Mouse (Mus musculus) ES-Bruce4 (cell line): Measurements from ENCODE around the gene Blvrb. TPM values are rescaled to one million over a fixed set of nuclear protein-coding genes. Genes with fewer than 3 reads are reported as not detected.

Experiments used
- H3K27ac ChIP-seq: 2 replicates; pipeline ENCODE4 v1.5.1; 2012; ENCODE audit warnings: low read length, inconsistent platforms; ENCODE audit not compliant: insufficient read depth
- H3K27me3 ChIP-seq: 2 replicates; pipeline ENCODE4 v1.6.1; 2012; ENCODE audit warnings: mild to moderate bottlenecking, low read length, inconsistent platforms; ENCODE audit not compliant: control insufficient read depth, poor library complexity, insufficient read depth, severe bottlenecking
- H3K36me3 ChIP-seq: 2 replicates; pipeline ENCODE4 v1.6.1; 2012; ENCODE audit warnings: inconsistent platforms, mild to moderate bottlenecking, low read length, moderate library complexity; ENCODE audit not compliant: control insufficient read depth, poor library complexity, insufficient read depth, severe bottlenecking
- H3K4me1 ChIP-seq: one replicate; pipeline ENCODE4 v1.8.1; 2011; ENCODE audit warnings: low read length; ENCODE audit not compliant: control insufficient read depth, insufficient read depth
- H3K4me3 ChIP-seq: 2 replicates; pipeline ENCODE4 v1.5.1; 2011; ENCODE audit warnings: low read depth, mild to moderate bottlenecking, low read length
- H3K9ac ChIP-seq: 2 replicates; pipeline ENCODE4 v1.6.1; 2012; ENCODE audit warnings: low read depth, mild to moderate bottlenecking, inconsistent platforms; ENCODE audit not compliant: poor library complexity, severe bottlenecking
- H3K9me3 ChIP-seq: replicated peaks from 2 replicates; pipeline ENCODE4 v1.6.1; 2012; ENCODE audit warnings: mild to moderate bottlenecking, low read length, inconsistent platforms; ENCODE audit not compliant: control insufficient read depth, poor library complexity, insufficient read depth, severe bottlenecking
- CTCF ChIP-seq: IDR thresholded peaks from one replicate; pipeline ENCODE4 v1.8.1; 2011; ENCODE audit warnings: low read depth, low read length
- EP300 ChIP-seq: IDR thresholded peaks from 2 replicates; pipeline ENCODE4 v1.6.1; 2011; ENCODE audit warnings: low read depth, low read length; ENCODE audit not compliant: insufficient read depth
- POLR2A ChIP-seq: IDR thresholded peaks from one replicate; pipeline ENCODE4 v1.8.1; 2011; ENCODE audit warnings: low read length; ENCODE audit not compliant: insufficient read depth
- polyA plus RNA-seq: library from polyadenylated mRNA; stranded (reverse); fragments of >200 nt; gene quantifications from 2 replicates; pipeline ENCODE4 v1.2.4, GENCODE M21; 2011; ENCODE audit warnings: low read depth; ENCODE audit not compliant: missing spikeins, insufficient read depth, insufficient read length

Blvrb gene
- polyA plus RNA-seq, result 44.1 and 44.3 TPM in 2 replicates

DNA sequence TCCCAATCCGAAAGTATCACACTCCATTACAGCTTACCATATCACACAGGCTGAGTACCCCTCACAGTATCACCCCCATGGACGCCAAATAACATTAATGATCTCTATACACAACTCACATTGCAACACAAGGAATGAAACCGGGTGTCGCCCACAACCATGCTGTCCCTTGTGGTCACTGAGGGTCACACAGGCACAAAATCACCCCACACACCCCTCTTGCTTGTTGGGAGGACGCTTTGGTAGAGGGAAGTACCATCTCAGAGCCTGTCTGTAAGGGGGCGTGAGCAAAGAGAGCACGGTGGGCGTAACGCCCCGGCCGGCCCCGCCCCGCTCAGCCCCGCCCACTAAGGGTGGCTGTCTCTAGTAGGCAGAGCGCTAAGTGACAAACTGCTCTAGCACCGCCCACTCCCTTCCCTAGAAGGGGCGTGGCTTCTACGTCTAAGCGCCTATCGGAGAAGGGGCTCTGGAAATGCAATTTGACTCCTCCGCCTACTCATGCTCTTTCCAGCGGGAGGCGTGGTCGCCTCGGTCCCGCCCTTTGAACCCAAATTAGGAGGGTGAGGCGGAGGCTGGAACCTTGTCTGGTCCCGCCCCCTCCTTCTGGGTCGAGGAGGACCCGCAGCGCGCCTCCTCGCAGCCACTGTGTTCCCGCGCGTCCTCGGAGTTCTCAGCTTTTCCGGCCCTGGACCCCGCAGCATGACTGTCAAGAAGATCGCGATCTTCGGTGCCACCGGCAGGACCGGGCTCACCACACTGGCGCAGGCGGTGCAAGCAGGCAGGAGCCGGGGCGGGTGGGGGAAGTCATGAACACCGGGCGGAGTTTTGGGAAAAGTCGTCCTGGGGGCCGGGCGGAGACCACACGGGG, at the start of gene Blvrb, which contains the start of gene Sptbn4:
Gene Blvrb (plus strand): TSS at position 560 of the 868 bp plus-strand sequence.
Gene Sptbn4 (minus strand): TSS at position 268 of the 868 bp plus-strand sequence.
- Histone ChIP-seq H3K27ac (0 out of 2 replicates have a peak within 1 kb of the TSS, but pooled peaks have one; percentile 53), H3K9ac (peak within 1 kb of the TSS; percentile 73), H3K4me3 (peak within 1 kb of the TSS; percentile 72), H3K27me3 (no peaks in the 10 kb centered on the region; the same call in 1 of the 2 replicates), H3K4me1 (no peaks in the 10 kb centered on the region), H3K9me3 (no peaks in the 10 kb centered on the region), H3K36me3 (no peaks in the 10 kb centered on the region)
- TF ChIP-seq CTCF (no peak), POLR2A (peak; percentile 66)

GRCm38 (mm10) chr7:27400545-27400944, 47.2 kb upstream of the Blvrb start:
- H3K27me3 ChIP-seq, result no peaks in the 10 kb centered on the region
- H3K9ac ChIP-seq, result no peak overlapping the region
- no peaks in the 10 kb centered on the region for H3K4me1 ChIP-seq
- no peak overlapping the region for H3K27ac ChIP-seq
- H3K9me3 ChIP-seq, result no peaks in the 10 kb centered on the region
- no peak overlapping the region for H3K4me3 ChIP-seq
- H3K36me3 ChIP-seq, result no peaks in the 10 kb centered on the region
- TF ChIP-seq CTCF (no peak), POLR2A (no peak), EP300 (no peak)

DNA sequence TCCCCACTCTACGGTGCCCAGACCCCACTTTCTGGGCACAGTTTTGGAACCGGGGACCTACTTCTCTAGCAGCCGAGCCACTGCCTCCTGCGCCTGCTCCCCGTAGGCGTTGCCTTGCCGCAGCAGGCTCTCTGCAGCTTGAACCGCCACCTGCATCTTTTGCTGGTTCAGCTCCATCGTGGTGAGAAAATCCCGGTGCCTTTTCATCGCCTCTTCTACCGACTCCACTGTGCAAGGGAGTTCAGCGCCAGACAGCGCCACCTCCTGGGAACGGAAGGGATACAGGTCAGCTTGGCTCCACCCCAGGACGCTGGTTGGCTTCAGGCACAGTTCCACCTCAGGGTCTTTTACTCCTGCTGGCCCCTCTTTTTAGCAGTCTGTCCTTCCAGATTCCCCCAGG, 45.1 kb upstream of the Blvrb start:
- TF ChIP-seq EP300 (peak; percentile 62; the same call in 1 of the 2 replicates), CTCF (peak; percentile 95), POLR2A (no peak)
- Histone ChIP-seq H3K36me3 (no peaks in the 10 kb centered on the region), H3K4me3 (peak overlapping the region; percentile 41), H3K9me3 (no peaks in the 10 kb centered on the region), H3K9ac (peak overlapping the region; percentile 3; the same call in 1 of the 2 replicates), H3K27ac (no peak overlapping the region), H3K27me3 (no peaks in the 10 kb centered on the region), H3K4me1 (no peaks in the 10 kb centered on the region)

- Histone ChIP-seq H3K27ac (no peak overlapping the region), H3K9ac (peak overlapping the region; percentile 68), H3K36me3 (no peaks in the 10 kb centered on the region), H3K4me3 (peak overlapping the region; percentile 57), H3K4me1 (no peaks in the 10 kb centered on the region), H3K27me3 (no peaks in the 10 kb centered on the region), H3K9me3 (no peaks in the 10 kb centered on the region)
- TF ChIP-seq CTCF, result no peak
- no peak for TF ChIP-seq EP300
These were observed 43.4 kb upstream of the Blvrb start for GRCm38 (mm10) chr7:27404203-27404942.

GRCm38 (mm10) chr7:27406481-27406880, 41.3 kb upstream of the Blvrb start:
- no peaks in the 10 kb centered on the region for H3K36me3 ChIP-seq
- H3K9ac ChIP-seq, result no peak overlapping the region
- TF ChIP-seq POLR2A (no peak), CTCF (no peak), EP300 (no peak)
- H3K9me3 ChIP-seq, result no peaks in the 10 kb centered on the region
- no peak overlapping the region for H3K27ac ChIP-seq
- H3K4me1 ChIP-seq, result no peaks in the 10 kb centered on the region
- H3K27me3 ChIP-seq, result no peaks in the 10 kb centered on the region
- H3K4me3 ChIP-seq, result no peak overlapping the region

- Histone ChIP-seq H3K9ac (no peak overlapping the region), H3K36me3 (no peaks in the 10 kb centered on the region), H3K4me1 (no peaks in the 10 kb centered on the region), H3K4me3 (no peak overlapping the region), H3K27me3 (no peaks in the 10 kb centered on the region), H3K27ac (no peak overlapping the region), H3K9me3 (no peaks in the 10 kb centered on the region)
- no peak for TF ChIP-seq EP300
- no peak for TF ChIP-seq POLR2A
- no peak for TF ChIP-seq CTCF
These were observed 40.0 kb upstream of the Blvrb start for GRCm38 (mm10) chr7:27407816-27408215.
